Mouse (Mus musculus) testis, adult 2 months (tissue): ENCODE data around the gene Tnfrsf22. TPM values are rescaled to one million over a fixed set of nuclear protein-coding genes. Genes with fewer than 3 reads are reported as not detected.

Source experiments
- H3K27ac ChIP-seq: fragments of 200-500 bp; 2 replicates; pipeline ENCODE4 v1.5.1; 2012; ENCODE audit warnings: low read depth, low read length; ENCODE audit not compliant: control insufficient read depth, insufficient read depth
- H3K27me3 ChIP-seq: fragments of 200-500 bp; 2 replicates; pipeline ENCODE4 v1.6.1; 2012; ENCODE audit warnings: mild to moderate bottlenecking, low read length, moderate library complexity; ENCODE audit not compliant: control insufficient read depth, insufficient read depth
- H3K36me3 ChIP-seq: fragments of 200-500 bp; 2 replicates; pipeline ENCODE4 v1.6.1; 2012; ENCODE audit warnings: mild to moderate bottlenecking, low read length; ENCODE audit not compliant: control insufficient read depth, insufficient read depth
- H3K4me1 ChIP-seq: fragments of 200-500 bp; 2 replicates; pipeline ENCODE4 v1.6.1; 2012; ENCODE audit warnings: low read length; ENCODE audit not compliant: control insufficient read depth, insufficient read depth
- H3K4me3 ChIP-seq: fragments of 200-500 bp; 2 replicates; pipeline ENCODE4 v1.5.1; 2012; ENCODE audit warnings: low read depth, mild to moderate bottlenecking, low read length, moderate library complexity, mixed read lengths; ENCODE audit not compliant: control insufficient read depth
- CTCF ChIP-seq: fragments of 200-500 bp; IDR thresholded peaks from 2 replicates; pipeline ENCODE4 v1.5.1; 2012; ENCODE audit warnings: low read depth, mild to moderate bottlenecking, inconsistent platforms, low read length, moderate library complexity; ENCODE audit not compliant: control insufficient read depth, insufficient read depth, insufficient replicate concordance
- POLR2A ChIP-seq: fragments of 200-500 bp; IDR thresholded peaks from 2 replicates; pipeline ENCODE4 v1.6.1; 2012; ENCODE audit warnings: low read depth, mild to moderate bottlenecking, inconsistent platforms, low read length, moderate library complexity; ENCODE audit not compliant: control insufficient read depth
- polyA plus RNA-seq: library from polyadenylated mRNA; depleted of rRNA; stranded (reverse); fragments of >200 nt; gene quantifications from 2 replicates; pipeline ENCODE4 v1.2.3, GENCODE M21; 2012; rRNA removed

The Tnfrsf22 gene
- polyA plus RNA-seq, 1 experiment = 0.88 TPM

GRCm38 (mm10) chr7:143587586-143587985 is 61.9 kb downstream of the Tnfrsf22 start:
- Histone ChIP-seq H3K36me3 (peaks cover 3% of the 10 kb centered on the region), H3K4me3 (no peak overlapping the region), H3K27me3 (no peaks in the 10 kb centered on the region), H3K27ac (no peak overlapping the region), H3K4me1 (no peaks in the 10 kb centered on the region)
- TF ChIP-seq POLR2A (no peak), CTCF (no peak)

Other genes starting within 250 kb of the Tnfrsf22 start
- 41.7 and 45.9 TPM in 2 replicates for gene Cdkn1c, start 188.6 kb downstream of the Tnfrsf22 start, polyA plus RNA-seq
- 38.0 and 41.9 TPM in 2 replicates for gene Slc22a18, start 175.9 kb downstream of the Tnfrsf22 start, polyA plus RNA-seq
- gene Phlda2, start 146.5 kb downstream of the Tnfrsf22 start, polyA plus RNA-seq = 0.35 and 0.40 TPM in 2 replicates
- gene Nap1l4, start 100.6 kb downstream of the Tnfrsf22 start, polyA plus RNA-seq = 57.5 and 60.3 TPM in 2 replicates
- 14.5 TPM in 2 replicates for gene Cars, start 49.6 kb downstream of the Tnfrsf22 start, polyA plus RNA-seq
- gene Tnfrsf26, start 20.9 kb downstream of the Tnfrsf22 start, polyA plus RNA-seq = not detected in 2 replicates
- 0.60 and 0.63 TPM in 2 replicates for gene Tnfrsf23, start 36.2 kb upstream of the Tnfrsf22 start, polyA plus RNA-seq
- gene Osbpl5, start 107.3 kb upstream of the Tnfrsf22 start, polyA plus RNA-seq = 7.9 and 8.4 TPM in 2 replicates
- gene Mrgprg, start 117.3 kb upstream of the Tnfrsf22 start, polyA plus RNA-seq = not detected in 2 replicates
- 0.11 and 0.18 TPM in 2 replicates for gene Mrgpre, start 134.8 kb upstream of the Tnfrsf22 start, polyA plus RNA-seq
- 11.4 and 12.1 TPM in 2 replicates for gene Nadsyn1, start 173.2 kb upstream of the Tnfrsf22 start, polyA plus RNA-seq
- gene Dhcr7, start 173.5 kb upstream of the Tnfrsf22 start, polyA plus RNA-seq = 42.3 and 42.9 TPM in 2 replicates
- 224 and 242 TPM in 2 replicates for gene Gm498, start 217.2 kb upstream of the Tnfrsf22 start, polyA plus RNA-seq